Mouse (Mus musculus) erythroblast, embryonic 14.5 days (primary cell): ENCODE data around the gene 1700102P08Rik. TPM values are rescaled to one million over a fixed set of nuclear protein-coding genes. Genes with fewer than 3 reads are reported as not detected.

ENCODE experiments used
- H3K27me3 ChIP-seq: 2 replicates; pipeline ENCODE4 v1.6.1; 2012; ENCODE audit warnings: inconsistent platforms; ENCODE audit not compliant: control insufficient read depth
- H3K36me3 ChIP-seq: 2 replicates; pipeline ENCODE4 v1.6.1; 2012; ENCODE audit warnings: mild to moderate bottlenecking, inconsistent platforms; ENCODE audit not compliant: control insufficient read depth
- H3K4me1 ChIP-seq: 2 replicates; pipeline ENCODE4 v1.6.1; 2012; ENCODE audit warnings: inconsistent platforms; ENCODE audit not compliant: control insufficient read depth
- H3K4me3 ChIP-seq: replicated peaks from 2 replicates; pipeline ENCODE3; 2012; ENCODE audit warnings: moderate library complexity, mild to moderate bottlenecking, inconsistent platforms
- H3K9me3 ChIP-seq: 2 replicates; pipeline ENCODE4 v1.6.1; 2012; ENCODE audit warnings: low read length, inconsistent platforms, mixed read lengths; ENCODE audit not compliant: control insufficient read depth
- GATA1 ChIP-seq: IDR thresholded peaks from 2 replicates; pipeline ENCODE4 v1.6.1; 2012; ENCODE audit warnings: low read length, inconsistent platforms, mixed read lengths
- TAL1 ChIP-seq: IDR thresholded peaks from 3 replicates; pipeline ENCODE4 v1.6.1; 2012; ENCODE audit warnings: low read length, inconsistent platforms, mixed read lengths
- polyA plus RNA-seq: library from polyadenylated mRNA; stranded (reverse); fragments of >175 nt; gene quantifications from 2 replicates; pipeline ENCODE4 v1.2.3, GENCODE M21; 2012

1700102P08Rik gene
- 0.88 and 0.93 TPM in 2 replicates for polyA plus RNA-seq

GRCm38 (mm10) chr9:108392676-108393075 is at the start of gene 1700102P08Rik:
1700102P08Rik (plus strand) TSS chr9:108392805.
- H3K9me3 ChIP-seq: no peaks in the 10 kb centered on the region
- no peaks in the 10 kb centered on the region for H3K27me3 ChIP-seq
- no peak for TF ChIP-seq TAL1
- no peak for TF ChIP-seq GATA1
- H3K4me1 ChIP-seq: no peaks in the 10 kb centered on the region; the same call in 1 of the 2 replicates
- no peak within 1 kb of the TSS for H3K4me3 ChIP-seq
- peaks cover 71% of the 10 kb centered on the region for H3K36me3 ChIP-seq

GRCm38 (mm10) chr9:108343331-108343730 is 49.3 kb upstream of the 1700102P08Rik start:
- H3K4me1 ChIP-seq: peaks cover 73% of the 10 kb centered on the region
- H3K36me3 ChIP-seq: peaks cover 69% of the 10 kb centered on the region
- TF ChIP-seq TAL1 (no peak), GATA1 (no peak)

GRCm38 (mm10) chr9:108343835-108344234 is 48.8 kb upstream of the 1700102P08Rik start:
- Histone ChIP-seq H3K27me3 (no peaks in the 10 kb centered on the region), H3K4me3 (peak overlapping the region; percentile 33), H3K4me1 (peaks cover 72% of the 10 kb centered on the region), H3K36me3 (peaks cover 64% of the 10 kb centered on the region), H3K9me3 (peaks cover 3% of the 10 kb centered on the region; the same call in 1 of the 2 replicates)
- TF ChIP-seq GATA1: peak; percentile 69
- TF ChIP-seq TAL1: peak; percentile 44; the same call in 2 of the 3 replicates

More at GRCm38 (mm10) chr9:108343331-108343730, 49.3 kb upstream of the 1700102P08Rik start:
- Histone ChIP-seq H3K9me3 (peaks cover 3% of the 10 kb centered on the region; the same call in 1 of the 2 replicates), H3K4me3 (peak overlapping the region; percentile 33), H3K27me3 (no peaks in the 10 kb centered on the region)

- peaks cover 77% of the 10 kb centered on the region for H3K4me1 ChIP-seq
Measured at GRCm38 (mm10) chr9:108344471-108344870, 48.1 kb upstream of the 1700102P08Rik start.

GRCm38 (mm10) chr9:108347024-108347423 is 45.6 kb upstream of the 1700102P08Rik start:
- TF ChIP-seq TAL1 (no peak), GATA1 (no peak)
- no peaks in the 10 kb centered on the region for H3K27me3 ChIP-seq
- peaks cover 80% of the 10 kb centered on the region for H3K4me1 ChIP-seq
- H3K36me3 ChIP-seq: peaks cover 61% of the 10 kb centered on the region
- peak overlapping the region; percentile 74 for H3K4me3 ChIP-seq
- peaks cover 5% of the 10 kb centered on the region for H3K9me3 ChIP-seq

More at GRCm38 (mm10) chr9:108344471-108344870, 48.1 kb upstream of the 1700102P08Rik start:
- Histone ChIP-seq H3K27me3 (no peaks in the 10 kb centered on the region), H3K4me3 (no peak overlapping the region), H3K36me3 (peaks cover 62% of the 10 kb centered on the region), H3K9me3 (peaks cover 3% of the 10 kb centered on the region; the same call in 1 of the 2 replicates)
- TF ChIP-seq TAL1 (no peak), GATA1 (no peak)

GRCm38 (mm10) chr9:108347540-108348289 is 44.9 kb upstream of the 1700102P08Rik start, which contains the start of gene Usp4:
Usp4 (plus strand) TSS chr9:108347853.
- H3K4me1 ChIP-seq: peaks cover 79% of the 10 kb centered on the region
- H3K4me3 ChIP-seq: peak within 1 kb of the TSS; percentile 74
- peaks cover 61% of the 10 kb centered on the region for H3K36me3 ChIP-seq
- TF ChIP-seq TAL1: no peak
- no peak for TF ChIP-seq GATA1
- H3K9me3 ChIP-seq: peaks cover 5% of the 10 kb centered on the region
- no peaks in the 10 kb centered on the region for H3K27me3 ChIP-seq

GRCm38 (mm10) chr9:108348290-108348680 is 44.3 kb upstream of the 1700102P08Rik start:
- TF ChIP-seq TAL1 (no peak), GATA1 (no peak)
- Histone ChIP-seq H3K4me1 (peaks cover 74% of the 10 kb centered on the region), H3K27me3 (no peaks in the 10 kb centered on the region), H3K4me3 (peak overlapping the region; percentile 74), H3K9me3 (peaks cover 5% of the 10 kb centered on the region), H3K36me3 (peaks cover 62% of the 10 kb centered on the region)

GRCm38 (mm10) chr9:108349727-108350126 is 42.9 kb upstream of the 1700102P08Rik start:
- Histone ChIP-seq H3K4me1 (peaks cover 65% of the 10 kb centered on the region), H3K27me3 (no peaks in the 10 kb centered on the region), H3K9me3 (peaks cover 5% of the 10 kb centered on the region), H3K36me3 (peaks cover 63% of the 10 kb centered on the region), H3K4me3 (peak overlapping the region; percentile 74)
- TF ChIP-seq TAL1 (no peak), GATA1 (no peak)

- no peak overlapping the region for H3K4me3 ChIP-seq
- peaks cover 98% of the 10 kb centered on the region for H3K36me3 ChIP-seq
- no peaks in the 10 kb centered on the region for H3K9me3 ChIP-seq
- no peaks in the 10 kb centered on the region for H3K4me1 ChIP-seq
- no peaks in the 10 kb centered on the region for H3K27me3 ChIP-seq
- TF ChIP-seq TAL1: no peak
- no peak for TF ChIP-seq GATA1
Measured at GRCm38 (mm10) chr9:108378234-108378633, 14.4 kb upstream of the 1700102P08Rik start.
